Mouse (Mus musculus) olfactory bulb, adult 2 months (tissue): ENCODE data around the gene Pi4k2a. TPM values are rescaled to one million over a fixed set of nuclear protein-coding genes. Genes with fewer than 3 reads are reported as not detected.
A peak's percentile ranks its signal among the peaks of the same experiment; 100 is the strongest.

Source experiments
- H3K27ac ChIP-seq: fragments of 200-500 bp; 2 replicates; pipeline ENCODE4 v1.5.1; 2012; ENCODE audit warnings: low read depth, low read length; ENCODE audit not compliant: insufficient read depth
- H3K4me1 ChIP-seq: fragments of 200-500 bp; 2 replicates; pipeline ENCODE4 v1.6.1; 2012; ENCODE audit warnings: low read length; ENCODE audit not compliant: control insufficient read depth, insufficient read depth
- H3K4me3 ChIP-seq: fragments of 200-500 bp; 2 replicates; pipeline ENCODE4 v1.5.1; 2012; ENCODE audit warnings: mild to moderate bottlenecking, low read depth, low read length, moderate library complexity; ENCODE audit not compliant: insufficient read depth
- CTCF ChIP-seq: fragments of 200-500 bp; IDR thresholded peaks from 2 replicates; pipeline ENCODE4 v1.5.1; 2012; ENCODE audit warnings: low read depth, mild to moderate bottlenecking, low read length, moderate library complexity; ENCODE audit not compliant: insufficient read depth
- POLR2A ChIP-seq: fragments of 200-500 bp; IDR thresholded peaks from 2 replicates; pipeline ENCODE4 v1.6.1; 2012; ENCODE audit warnings: mild to moderate bottlenecking, low read depth, low read length, moderate library complexity; ENCODE audit not compliant: insufficient read depth
- WGBS: fragments of 180-500 bp; shearing (Covaris S2); methylation state at CpG from one replicate; pipeline ENCODE4 v1.1.7; 2018; 5-methylcytosine and 5-hydroxymethylcytosine counted together
- polyA plus RNA-seq: library from polyadenylated mRNA; stranded (reverse); fragments of >200 nt; gene quantifications from 2 replicates; pipeline ENCODE4 v1.2.4, GENCODE M21; 2012; ENCODE audit warnings: low replicate concordance; ENCODE audit not compliant: missing spikeins, insufficient read depth, insufficient read length

The Pi4k2a gene
- polyA plus RNA-seq, 1 experiment, result not detected

DNA sequence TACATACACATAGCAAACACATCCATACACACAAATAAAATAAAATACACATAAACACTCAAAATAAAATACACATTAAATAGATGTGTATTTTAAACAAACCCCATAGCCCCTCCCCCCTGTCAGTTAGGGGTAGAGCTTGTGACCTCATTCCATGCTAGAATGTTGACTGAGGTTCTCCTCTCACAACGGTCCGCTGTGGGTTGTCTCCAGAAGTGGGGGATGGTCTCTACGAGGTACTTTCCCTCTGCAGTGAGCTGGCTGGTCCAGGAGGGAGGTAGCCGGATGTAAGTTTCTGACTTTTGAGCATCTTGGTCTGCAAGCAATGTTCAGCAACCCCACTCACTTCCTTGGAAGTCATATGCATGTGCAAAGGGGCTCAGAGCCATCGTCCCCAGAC lies 73.5 kb downstream of the Pi4k2a start, which contains the start of gene Zfyve27:
TSS of gene Zfyve27 (plus strand) at position 188 of the 400 bp plus-strand sequence.
- TF ChIP-seq CTCF (no peak), POLR2A (no peak)
- Histone ChIP-seq H3K27ac (no peak within 1 kb of the TSS), H3K4me1 (peaks cover 7% of the 10 kb centered on the region), H3K4me3 (no peak within 1 kb of the TSS)
- 61% methylated on average over 5 of the region's 5 CpGs for WGBS

DNA sequence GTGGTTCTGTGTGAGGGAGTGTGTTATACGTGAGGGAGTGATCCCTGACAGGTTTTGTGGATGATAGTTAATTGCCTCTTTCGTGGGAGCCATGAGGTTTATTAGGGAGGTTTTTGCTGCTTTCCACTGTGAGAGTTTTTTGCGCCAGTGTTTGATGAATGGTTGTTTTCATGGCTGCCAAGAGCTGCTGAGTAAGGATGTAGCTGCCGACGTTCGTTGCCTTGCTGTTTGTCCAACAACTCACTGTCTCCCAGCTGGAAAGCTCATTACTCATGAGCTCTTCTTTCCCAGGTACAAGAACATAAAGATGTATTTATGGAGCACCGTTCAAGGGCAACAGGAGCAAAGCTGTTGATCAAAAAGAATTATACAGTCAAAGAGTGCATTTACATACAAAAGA lies 73.9 kb downstream of the Pi4k2a start:
- 13% methylated on average over 7 of the region's 7 CpGs for WGBS
- TF ChIP-seq POLR2A (no peak), CTCF (no peak)
- no peak overlapping the region for H3K27ac ChIP-seq
- peaks cover 7% of the 10 kb centered on the region for H3K4me1 ChIP-seq
- no peak overlapping the region for H3K4me3 ChIP-seq

DNA sequence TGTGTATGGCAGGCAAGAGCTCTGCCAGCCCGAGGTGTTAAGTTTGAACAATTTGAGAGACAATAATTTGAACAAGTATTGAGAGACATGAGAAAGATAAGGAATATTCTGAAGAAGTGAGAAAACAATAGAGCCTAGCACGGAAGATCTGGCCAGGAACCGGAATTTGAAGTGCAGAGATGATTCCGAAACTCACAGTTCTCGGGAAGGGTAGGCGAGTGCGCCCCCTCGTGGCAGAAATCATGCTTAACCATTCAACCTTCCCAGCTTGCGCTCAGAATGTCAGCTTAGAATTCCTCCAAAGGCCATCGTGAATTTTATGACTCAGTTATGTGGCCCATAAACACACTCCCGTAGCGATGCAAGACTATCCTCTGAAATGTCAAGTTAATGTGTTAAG lies 75.9 kb downstream of the Pi4k2a start:
- no peak overlapping the region for H3K27ac ChIP-seq
- no peak for TF ChIP-seq POLR2A
- peak; percentile 77 for TF ChIP-seq CTCF
- no peak overlapping the region for H3K4me3 ChIP-seq
- H3K4me1 ChIP-seq, result peaks cover 7% of the 10 kb centered on the region
- 1% methylated on average over 12 of the region's 12 CpGs for WGBS

DNA sequence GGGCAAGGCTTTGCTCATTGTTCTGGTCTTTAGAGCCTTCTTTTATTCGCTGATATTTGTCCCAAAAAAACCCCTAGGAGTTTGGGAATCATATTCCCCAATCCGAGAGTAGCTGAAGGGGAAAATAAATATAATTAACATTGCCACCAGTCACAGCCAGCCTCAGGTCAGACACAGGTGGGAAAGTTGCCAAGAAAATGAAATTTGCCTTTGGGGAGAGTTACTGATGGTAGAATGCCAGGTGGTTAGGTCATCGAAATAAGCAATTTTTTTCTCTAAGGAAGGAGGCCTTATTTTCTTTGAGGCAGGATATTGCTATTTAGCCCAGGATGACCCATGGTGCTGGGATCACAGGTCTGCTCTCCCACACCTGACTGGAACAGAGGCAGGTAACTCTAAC lies 76.5 kb downstream of the Pi4k2a start:
- Histone ChIP-seq H3K4me1 (peaks cover 11% of the 10 kb centered on the region), H3K27ac (no peak overlapping the region), H3K4me3 (no peak overlapping the region)
- 35% methylated on average over 3 of the region's 3 CpGs for WGBS
- TF ChIP-seq CTCF, result no peak
- TF ChIP-seq POLR2A, result no peak

DNA sequence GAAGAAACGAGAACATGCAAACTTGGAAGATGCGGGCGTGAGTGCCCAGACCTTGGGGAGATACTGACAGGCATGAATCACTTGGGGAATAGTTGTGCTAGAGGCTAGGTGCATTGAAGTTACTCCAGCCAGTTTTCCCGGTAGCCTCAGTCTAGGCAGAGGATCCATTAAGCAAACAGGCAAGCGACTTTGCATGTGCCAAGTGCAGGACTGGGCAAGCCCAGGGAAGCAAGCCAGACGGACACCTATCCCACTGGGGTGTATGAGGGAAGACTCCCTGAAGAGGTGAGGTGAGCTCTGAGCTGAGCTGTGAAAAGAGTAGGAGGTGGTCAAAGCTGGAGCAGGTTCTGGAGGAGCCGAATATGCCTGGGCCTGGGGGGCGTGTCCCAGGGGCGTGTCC lies 77.2 kb downstream of the Pi4k2a start:
- Histone ChIP-seq H3K27ac (no peak overlapping the region), H3K4me1 (peaks cover 14% of the 10 kb centered on the region), H3K4me3 (no peak overlapping the region)
- TF ChIP-seq CTCF (no peak), POLR2A (no peak)
- 65% methylated on average over 9 of the region's 9 CpGs for WGBS

DNA sequence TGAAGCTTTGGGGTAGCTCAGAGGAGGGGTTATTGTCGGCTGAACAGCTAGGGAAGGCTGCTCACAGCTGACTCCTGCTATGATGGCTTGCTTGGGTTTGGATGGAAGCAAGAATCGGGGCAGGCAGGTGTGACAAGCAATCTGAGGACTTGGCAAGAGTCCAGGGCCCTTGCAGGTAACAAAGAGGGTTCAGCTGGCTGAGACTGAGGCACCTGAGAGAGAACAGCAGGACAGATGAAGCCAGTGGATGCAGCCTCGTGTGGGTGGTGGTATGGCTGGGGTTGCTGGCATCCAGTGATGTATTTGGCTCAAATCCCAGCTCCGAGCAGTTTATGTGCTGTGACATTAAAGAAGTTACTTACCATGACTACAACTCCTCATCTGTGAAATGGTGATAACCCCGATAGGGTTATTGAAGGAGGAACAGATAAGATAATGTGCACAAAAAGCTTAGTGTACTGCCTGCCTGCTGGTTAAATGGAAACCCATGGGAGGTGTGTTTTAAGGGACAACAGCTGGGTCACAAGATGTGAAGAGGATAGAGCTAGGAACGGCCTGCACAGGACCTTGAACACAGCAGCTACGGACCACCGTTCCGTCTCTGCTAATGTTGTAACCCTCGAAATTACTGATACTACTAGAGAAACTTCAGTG lies 79.2 kb downstream of the Pi4k2a start:
- TF ChIP-seq POLR2A (no peak), CTCF (no peak)
- 52% methylated on average over 10 of the region's 10 CpGs for WGBS
- peaks cover 9% of the 10 kb centered on the region for H3K4me1 ChIP-seq
- H3K27ac ChIP-seq, result no peak overlapping the region
- H3K4me3 ChIP-seq, result no peak overlapping the region

DNA sequence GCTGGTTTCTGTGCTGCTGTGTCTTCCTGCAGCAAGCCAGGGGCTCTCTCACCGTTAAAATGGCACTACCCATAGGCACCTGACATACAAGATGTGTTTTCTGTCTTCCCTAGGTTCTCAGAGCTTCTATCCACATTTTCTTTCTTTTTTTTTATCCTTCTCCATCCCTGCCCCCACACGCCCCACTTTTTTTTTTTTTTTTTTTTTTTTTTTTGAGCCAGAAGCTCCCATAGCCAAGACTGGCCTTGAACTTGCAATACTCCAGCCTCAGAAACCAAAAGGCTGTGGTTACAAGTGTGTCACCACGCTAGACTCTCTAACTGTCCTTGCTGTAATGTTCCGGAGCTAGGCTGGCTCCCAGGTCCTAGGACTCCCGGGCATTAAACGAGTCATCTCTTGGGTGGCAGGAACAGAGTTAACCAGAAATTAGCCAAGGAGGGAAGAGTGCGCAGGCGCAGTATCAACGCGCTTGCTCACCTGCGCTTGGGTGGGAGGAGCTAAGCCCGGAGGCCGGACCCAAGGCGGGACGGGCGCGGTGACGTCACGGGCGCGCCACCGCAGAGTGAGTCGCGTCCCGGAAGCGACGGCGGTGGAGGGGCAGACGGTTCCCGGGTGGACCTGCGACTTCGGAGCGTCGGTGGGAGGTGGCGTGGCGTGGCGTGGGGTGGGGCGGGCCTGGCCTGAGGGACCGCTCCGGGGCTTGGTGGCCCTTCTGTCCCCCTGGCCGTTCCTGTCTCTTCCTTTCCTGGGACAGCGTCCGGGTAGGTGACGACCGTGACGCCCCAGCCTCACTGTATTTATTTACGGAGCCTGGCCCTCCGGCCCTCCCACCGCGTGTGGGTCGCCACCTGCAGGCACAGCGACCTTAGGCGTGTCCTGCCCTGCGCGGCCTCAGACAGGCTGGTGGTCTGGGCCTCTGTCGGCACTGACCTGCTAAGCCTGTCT lies 80.0 kb downstream of the Pi4k2a start:
- WGBS, result 1% methylated on average over 55 of the region's 56 CpGs
- peak; percentile 79; the same call in 1 of the 2 replicates for TF ChIP-seq POLR2A
- no peak for TF ChIP-seq CTCF
- H3K4me1 ChIP-seq, result peaks cover 9% of the 10 kb centered on the region
- no peak overlapping the region for H3K27ac ChIP-seq
- H3K4me3 ChIP-seq, result peak overlapping the region; percentile 70

Other genes starting within 250 kb of the Pi4k2a start
- not detected in 2 replicates for gene Frat2, start 242.3 kb upstream of the Pi4k2a start, polyA plus RNA-seq
- gene Rrp12, start 194.3 kb upstream of the Pi4k2a start, polyA plus RNA-seq, result not detected in 2 replicates
- gene Pgam1, start 178.5 kb upstream of the Pi4k2a start, polyA plus RNA-seq, result 261 and 289 TPM in 2 replicates
- gene Exosc1, start 157.0 kb upstream of the Pi4k2a start, polyA plus RNA-seq, result not detected in 2 replicates
- not detected in 2 replicates for gene Zdhhc16, start 157.0 kb upstream of the Pi4k2a start, polyA plus RNA-seq
- gene Mms19, start 109.3 kb upstream of the Pi4k2a start, polyA plus RNA-seq, result not detected in 2 replicates
- not detected in 2 replicates for gene Ubtd1, start 108.7 kb upstream of the Pi4k2a start, polyA plus RNA-seq
- not detected in 2 replicates for gene Ankrd2, start 54.5 kb upstream of the Pi4k2a start, polyA plus RNA-seq
- gene Hoga1, start 44.9 kb upstream of the Pi4k2a start, polyA plus RNA-seq, result not detected in 2 replicates
- not detected in 2 replicates for gene 4933411K16Rik, start 38.2 kb upstream of the Pi4k2a start, polyA plus RNA-seq
- not detected in 2 replicates for gene Morn4, start 4.1 kb upstream of the Pi4k2a start, polyA plus RNA-seq
- gene Avpi1, start 38.6 kb downstream of the Pi4k2a start, polyA plus RNA-seq, result not detected in 2 replicates
- not detected in 2 replicates for gene Marveld1, start 56.9 kb downstream of the Pi4k2a start, polyA plus RNA-seq
- gene Zfyve27, start 73.5 kb downstream of the Pi4k2a start, polyA plus RNA-seq, result not detected in 2 replicates
- not detected in 2 replicates for gene Sfrp5, start 111.8 kb downstream of the Pi4k2a start, polyA plus RNA-seq
- not detected in 2 replicates for gene Golga7b, start 157.1 kb downstream of the Pi4k2a start, polyA plus RNA-seq